Mouse (Mus musculus): ENCODE results near the gene Zfp385c. TPM values are rescaled to one million over a fixed set of nuclear protein-coding genes. Genes with fewer than 3 reads are reported as not detected.
A peak's percentile ranks its signal among the peaks of the same experiment; 100 is the strongest.

The Zfp385c gene
- polyA plus RNA-seq, 1 experiment = 0.17 TPM

- H3K4me1 ChIP-seq (ENCODE audit: control insufficient read depth, insufficient read depth, low read length) = peaks cover 2% of the 10 kb centered on the region
- TF ChIP-seq CTCF (IDR thresholded peaks at IDR 0.05; ENCODE audit: extremely low read depth, insufficient read depth, low read length) (no peak), POLR2A (IDR thresholded peaks at IDR 0.05; ENCODE audit: extremely low read depth, insufficient read depth, low read length) (no peak)
- H3K27ac ChIP-seq (ENCODE audit: insufficient read depth, low read length) = no peak overlapping the region
- H3K4me3 ChIP-seq (ENCODE audit: insufficient read depth, low read length) = no peak overlapping the region
Measured at GRCm38 (mm10) chr11:100730477-100731205, 38.4 kb upstream of the Zfp385c start.

DNA sequence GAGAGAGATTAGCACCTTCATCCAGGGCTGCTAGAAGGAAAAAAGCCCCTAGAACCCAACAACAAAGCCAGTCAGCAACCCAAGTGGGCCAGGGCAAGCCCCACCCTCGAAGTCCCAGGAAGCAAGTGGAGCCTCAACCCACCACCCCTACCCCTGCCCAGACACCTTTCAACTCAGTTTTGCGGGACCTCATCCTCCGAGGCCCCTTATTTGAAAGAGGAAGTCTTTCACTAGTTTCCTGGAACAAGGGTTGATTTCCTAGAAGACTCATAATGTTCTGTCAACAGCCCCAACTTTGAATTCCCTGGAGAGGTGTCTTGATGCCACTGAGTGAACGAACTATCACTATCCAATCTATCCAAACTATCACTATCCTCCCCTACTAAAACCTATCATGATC lies 37.7 kb upstream of the Zfp385c start:
- peaks cover 4% of the 10 kb centered on the region for H3K4me1 ChIP-seq (ENCODE audit: control insufficient read depth, insufficient read depth, low read length)
- H3K4me3 ChIP-seq (ENCODE audit: insufficient read depth, low read length) = no peak overlapping the region
- no peak for TF ChIP-seq CTCF (IDR thresholded peaks at IDR 0.05; ENCODE audit: extremely low read depth, insufficient read depth, low read length)
- no peak for TF ChIP-seq POLR2A (IDR thresholded peaks at IDR 0.05; ENCODE audit: extremely low read depth, insufficient read depth, low read length)
- no peak overlapping the region for H3K27ac ChIP-seq (ENCODE audit: insufficient read depth, low read length)

DNA sequence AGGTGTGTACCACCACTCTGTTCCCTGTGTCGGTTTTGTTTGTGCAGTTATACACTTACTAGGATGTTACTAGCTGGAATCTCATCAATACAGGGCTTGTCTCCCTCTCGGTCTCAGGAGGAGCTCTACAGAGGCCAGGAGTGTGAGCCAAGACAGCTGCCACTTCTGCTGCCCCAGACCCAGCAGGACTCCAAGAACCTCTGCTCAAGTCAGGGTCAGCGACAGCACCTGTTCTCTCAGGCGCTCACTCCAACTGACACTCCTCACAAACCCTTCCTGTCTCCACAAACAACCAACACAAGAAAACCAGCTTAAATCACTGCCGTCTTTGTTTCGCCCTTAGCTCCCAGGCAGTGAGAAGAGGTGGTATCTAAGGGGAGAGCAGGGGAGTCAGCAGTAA lies 36.3 kb upstream of the Zfp385c start:
- H3K27ac ChIP-seq (ENCODE audit: insufficient read depth, low read length) = no peak overlapping the region
- no peak for TF ChIP-seq CTCF (IDR thresholded peaks at IDR 0.05; ENCODE audit: extremely low read depth, insufficient read depth, low read length)
- TF ChIP-seq POLR2A (IDR thresholded peaks at IDR 0.05; ENCODE audit: extremely low read depth, insufficient read depth, low read length) = no peak

GRCm38 (mm10) chr11:100727201-100727600 lies 34.9 kb upstream of the Zfp385c start:
- peaks cover 7% of the 10 kb centered on the region for H3K4me1 ChIP-seq (ENCODE audit: control insufficient read depth, insufficient read depth, low read length)
- TF ChIP-seq CTCF (IDR thresholded peaks at IDR 0.05; ENCODE audit: extremely low read depth, insufficient read depth, low read length) (no peak), POLR2A (IDR thresholded peaks at IDR 0.05; ENCODE audit: extremely low read depth, insufficient read depth, low read length) (no peak)
- H3K4me3 ChIP-seq (ENCODE audit: insufficient read depth, low read length) = no peak overlapping the region
- H3K27ac ChIP-seq (ENCODE audit: insufficient read depth, low read length) = no peak overlapping the region

More for the DNA sequence above, 36.3 kb upstream of the Zfp385c start:
- no peak overlapping the region for H3K4me3 ChIP-seq (ENCODE audit: insufficient read depth, low read length)
- H3K4me1 ChIP-seq (ENCODE audit: control insufficient read depth, insufficient read depth, low read length) = peaks cover 4% of the 10 kb centered on the region

- Histone ChIP-seq H3K4me3 (ENCODE audit: insufficient read depth, low read length) (no peak overlapping the region), H3K4me1 (ENCODE audit: control insufficient read depth, insufficient read depth, low read length) (peaks cover 18% of the 10 kb centered on the region), H3K27ac (ENCODE audit: insufficient read depth, low read length) (peak overlapping the region; percentile 61)
- TF ChIP-seq CTCF (IDR thresholded peaks at IDR 0.05; ENCODE audit: extremely low read depth, insufficient read depth, low read length) = no peak
Measured at GRCm38 (mm10) chr11:100724919-100725512, 32.8 kb upstream of the Zfp385c start.

DNA sequence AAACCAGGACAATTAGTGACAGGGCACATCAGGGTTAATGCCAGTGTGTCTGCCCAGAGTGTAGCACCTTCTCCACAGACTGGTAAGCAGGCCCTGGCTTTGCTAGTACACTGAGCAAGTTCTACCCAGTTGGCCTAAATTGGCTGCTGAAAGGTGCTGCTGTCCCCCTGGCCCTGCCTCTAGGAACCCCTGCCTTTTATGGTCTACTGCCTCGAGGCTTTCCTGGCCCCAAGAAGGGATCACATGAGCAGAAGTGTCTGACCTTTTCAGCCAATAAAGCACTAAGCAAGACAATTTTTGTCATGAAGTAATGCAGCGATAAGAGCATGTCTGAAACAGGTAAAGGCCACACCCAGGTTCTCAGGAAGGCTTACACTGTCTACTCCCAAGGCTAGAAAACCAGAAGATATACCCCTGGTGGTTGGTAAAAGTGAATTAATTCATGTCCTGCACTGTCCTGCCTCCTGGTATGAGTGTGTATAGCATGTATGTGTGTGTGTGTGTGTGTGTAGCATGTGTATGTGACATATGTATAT lies 30.3 kb upstream of the Zfp385c start:
- TF ChIP-seq CTCF (IDR thresholded peaks at IDR 0.05; ENCODE audit: extremely low read depth, insufficient read depth, low read length) = no peak
- no peak for TF ChIP-seq POLR2A (IDR thresholded peaks at IDR 0.05; ENCODE audit: extremely low read depth, insufficient read depth, low read length)
- H3K4me3 ChIP-seq (ENCODE audit: insufficient read depth, low read length) = no peak overlapping the region
- peaks cover 26% of the 10 kb centered on the region for H3K4me1 ChIP-seq (ENCODE audit: control insufficient read depth, insufficient read depth, low read length)
- 0 out of 2 replicates have a peak overlapping the region, but pooled peaks have one; percentile 60 for H3K27ac ChIP-seq (ENCODE audit: insufficient read depth, low read length)

- Histone ChIP-seq H3K4me3 (ENCODE audit: insufficient read depth, low read length) (no peak overlapping the region), H3K27ac (ENCODE audit: insufficient read depth, low read length) (peak overlapping the region; percentile 60), H3K4me1 (ENCODE audit: control insufficient read depth, insufficient read depth, low read length) (peaks cover 26% of the 10 kb centered on the region)
- TF ChIP-seq POLR2A (IDR thresholded peaks at IDR 0.05; ENCODE audit: extremely low read depth, insufficient read depth, low read length) = no peak
- TF ChIP-seq CTCF (IDR thresholded peaks at IDR 0.05; ENCODE audit: extremely low read depth, insufficient read depth, low read length) = no peak
Measured at GRCm38 (mm10) chr11:100721776-100722492, 29.7 kb upstream of the Zfp385c start.

DNA sequence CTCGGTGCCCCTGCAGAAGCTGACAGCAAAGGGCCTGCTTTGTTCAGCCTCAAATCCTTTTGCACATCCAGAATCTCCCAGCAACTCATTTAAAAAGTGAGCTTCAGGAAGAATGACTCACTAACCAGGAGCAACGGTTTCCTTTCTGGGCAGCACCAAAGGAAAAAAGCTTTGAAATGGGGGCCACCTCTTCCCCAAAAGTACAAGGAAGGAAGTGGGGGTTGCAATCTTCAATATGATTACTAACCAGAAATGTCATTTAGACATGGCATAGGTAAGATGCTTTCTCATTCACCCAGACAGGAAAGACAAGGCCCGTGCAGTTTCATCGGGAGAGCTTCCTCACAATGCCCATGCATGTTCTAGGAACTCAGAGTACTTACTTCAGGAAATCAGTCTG lies 29.0 kb upstream of the Zfp385c start:
- peaks cover 26% of the 10 kb centered on the region for H3K4me1 ChIP-seq (ENCODE audit: control insufficient read depth, insufficient read depth, low read length)
- TF ChIP-seq POLR2A (IDR thresholded peaks at IDR 0.05; ENCODE audit: extremely low read depth, insufficient read depth, low read length) = no peak
- TF ChIP-seq CTCF (IDR thresholded peaks at IDR 0.05; ENCODE audit: extremely low read depth, insufficient read depth, low read length) = no peak
- no peak overlapping the region for H3K4me3 ChIP-seq (ENCODE audit: insufficient read depth, low read length)
- peak overlapping the region; percentile 68 for H3K27ac ChIP-seq (ENCODE audit: insufficient read depth, low read length)

DNA sequence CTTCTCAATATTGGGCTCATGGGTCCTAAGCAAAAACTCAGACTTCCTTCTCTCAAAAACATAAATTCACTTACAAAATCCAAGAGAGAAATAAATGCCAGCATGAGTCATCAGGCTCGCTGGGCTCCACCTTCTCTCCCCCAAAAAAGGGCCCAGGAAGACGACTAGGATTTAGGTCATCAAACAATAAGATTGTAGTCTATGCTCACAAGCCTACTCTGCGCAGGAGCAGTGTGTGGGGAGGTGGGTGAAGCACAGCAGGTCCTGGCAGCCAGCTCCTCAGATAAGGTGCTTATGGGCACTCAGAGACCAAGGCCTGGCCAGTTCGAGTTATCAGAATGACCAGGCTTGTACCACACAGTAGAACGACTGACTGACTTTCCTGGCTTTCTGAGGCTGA lies 28.1 kb upstream of the Zfp385c start:
- Histone ChIP-seq H3K4me3 (ENCODE audit: insufficient read depth, low read length) (no peak overlapping the region), H3K27ac (ENCODE audit: insufficient read depth, low read length) (peak overlapping the region; percentile 68), H3K4me1 (ENCODE audit: control insufficient read depth, insufficient read depth, low read length) (peaks cover 26% of the 10 kb centered on the region)
- TF ChIP-seq POLR2A (IDR thresholded peaks at IDR 0.05; ENCODE audit: extremely low read depth, insufficient read depth, low read length) = no peak
- no peak for TF ChIP-seq CTCF (IDR thresholded peaks at IDR 0.05; ENCODE audit: extremely low read depth, insufficient read depth, low read length)

Data from cortical plate, adult 2 months (tissue).